Mouse (Mus musculus): ENCODE measurements around the gene Ankrd55. TPM values are rescaled to one million over a fixed set of nuclear protein-coding genes. Genes with fewer than 3 reads are reported as not detected.

The Ankrd55 gene
- polyA plus RNA-seq, 1 experiment: 0.10 TPM

GRCm38 (mm10) chr13:112427521-112427920 lies 139.3 kb downstream of the Ankrd55 start:
- no peak for DNase-seq (ENCODE audit: low read depth, low spot score)
- 77% methylated on average over 15 of the region's 15 CpGs for WGBS

GRCm38 (mm10) chr13:112433271-112433670 lies 145.0 kb downstream of the Ankrd55 start:
- 57% methylated on average over 5 of the region's 5 CpGs for WGBS
- no peak for DNase-seq (ENCODE audit: low read depth, low spot score)

Other genes with a start within 250 kb of the Ankrd55 start
- 11.0 and 14.0 TPM in 2 replicates for gene Il6st, start 175.6 kb downstream of the Ankrd55 start, polyA plus RNA-seq (2012; rRNA removed)